In genomic region chr11:110357756-110358551, GRCm38 (mm10) we compare ENCODE assay signal across 8 mouse cellular contexts. TPM values are rescaled to one million over a fixed set of nuclear protein-coding genes. Genes with fewer than 3 reads are reported as not detected.
DNase-seq lines count a peak whose midpoint lies in the region; ATAC-seq lines count a peak whose summit lies in the region.

No protein-coding gene starts in this region.

- H3K27ac ChIP-seq in embryonic facial prominence, embryonic 11.5 days (replicated peaks; ENCODE audit: low read depth, low read length) = no peak overlapping the region
- no peak overlapping the region for H3K27ac ChIP-seq in neural tube, embryonic 11.5 days (ENCODE audit: low read depth, low read length)

- H3K4me2 ChIP-seq in embryonic facial prominence, embryonic 11.5 days (ENCODE audit: low read depth, low read length) = no peak overlapping the region
- no peak overlapping the region for H3K4me2 ChIP-seq in neural tube, embryonic 11.5 days (ENCODE audit: low read depth)

- no peaks in the 10 kb centered on the region for H3K4me1 ChIP-seq in embryonic facial prominence, embryonic 11.5 days (ENCODE audit: control insufficient read depth, insufficient read depth, low read length)
- H3K4me1 ChIP-seq in neural tube, embryonic 11.5 days (ENCODE audit: control insufficient read depth, insufficient read depth, low read length) = no peaks in the 10 kb centered on the region

- no peak for ATAC-seq in embryonic facial prominence, embryonic 11.5 days (replicated peaks; ENCODE audit: insufficient number of reproducible peaks, low FRiP score, low TSS enrichment, low read depth)
- no peak for ATAC-seq in neural tube, embryonic 11.5 days (ENCODE audit: insufficient read depth, low FRiP score, low TSS enrichment)
- no peak for ATAC-seq in activated CD4-positive, CD25-positive, alpha-beta regulatory T cell, adult 4 months

- H3K9ac ChIP-seq in embryonic facial prominence, embryonic 11.5 days (replicated peaks; ENCODE audit: low read length) = no peak overlapping the region
- H3K9ac ChIP-seq in neural tube, embryonic 11.5 days (ENCODE audit: low read length) = no peak overlapping the region

- H3K27me3 ChIP-seq in embryonic facial prominence, embryonic 11.5 days (ENCODE audit: control insufficient read depth, insufficient read depth, low read length) = no peaks in the 10 kb centered on the region
- no peaks in the 10 kb centered on the region for H3K27me3 ChIP-seq in neural tube, embryonic 11.5 days (ENCODE audit: control insufficient read depth, insufficient read depth, low read length)

- no peak overlapping the region for H3K4me3 ChIP-seq in embryonic facial prominence, embryonic 11.5 days (ENCODE audit: low read depth, low read length)
- H3K4me3 ChIP-seq in neural tube, embryonic 11.5 days (ENCODE audit: low read depth, low read length) = no peak overlapping the region

- H3K36me3 ChIP-seq in embryonic facial prominence, embryonic 11.5 days (replicated peaks; ENCODE audit: control insufficient read depth, insufficient read depth, low read depth, low read length) = no peaks in the 10 kb centered on the region
- H3K36me3 ChIP-seq in neural tube, embryonic 11.5 days (ENCODE audit: control insufficient read depth, insufficient read depth, low read length) = no peaks in the 10 kb centered on the region

- peak; percentile 12 for DNase-seq in gastrocnemius, postnatal 10 days
- no peak for DNase-seq in gastrocnemius, postnatal 14 days
- peak; percentile 21 to 32 for DNase-seq in urinary bladder, adult 18-20 months (ENCODE audit: low spot score in 2 of 2)
- no peak for DNase-seq in urinary bladder, postnatal 10 days (ENCODE audit: low spot score)
- peak; percentile 60 for DNase-seq in embryonic facial prominence, embryonic 11.5 days (ENCODE audit: low spot score)
- peak; percentile 23 to 49 for DNase-seq in layer of hippocampus, postnatal 14 days (ENCODE audit: low spot score in 2 of 2)
- peak; percentile 19 for DNase-seq in neural tube, embryonic 11.5 days (ENCODE audit: low spot score)

- H3K9me3 ChIP-seq in embryonic facial prominence, embryonic 11.5 days (replicated peaks; ENCODE audit: control insufficient read depth, low read length) = no peaks in the 10 kb centered on the region
- no peaks in the 10 kb centered on the region for H3K9me3 ChIP-seq in neural tube, embryonic 11.5 days (ENCODE audit: control insufficient read depth, low read length)

- intact Hi-C loops in gastrocnemius, postnatal 14 days (cut with DNase I; ENCODE audit: low total_unique reads) = no loop called here

- WGBS in embryonic facial prominence, embryonic 11.5 days = 71% methylated on average over 16 of the region's 16 CpGs
- WGBS in neural tube, embryonic 11.5 days = 72% methylated on average over 16 of the region's 16 CpGs

RNA-seq across cellular contexts. Expression of gene Abca5, which starts 20.4 kb away (rescaled TPM):
- 10 to 100 TPM; 13.4 to 13.5 TPM for total RNA-seq in gastrocnemius, postnatal 10 days (2021)
- 10 to 100 TPM; 11.8 to 12.3 TPM for total RNA-seq in gastrocnemius, postnatal 14 days (2021)
- 4.7 and 4.8 TPM in 2 replicates for polyA plus RNA-seq in embryonic facial prominence, embryonic 11.5 days (2014; fragmentation: Nextera tagmentation; extraction: Ambion mirVana)
- 10 to 100 TPM; 27.6 to 31.4 TPM for total RNA-seq in layer of hippocampus, postnatal 14 days (2021)
- 4.4 and 5.8 TPM in 2 replicates for polyA plus RNA-seq in neural tube, embryonic 11.5 days (2014; fragmentation: Nextera tagmentation; extraction: Ambion mirVana)
- polyA plus RNA-seq in activated CD4-positive, CD25-positive, alpha-beta regulatory T cell, adult 4 months (2017; shearing (Covaris generic)) = under 1 TPM; 0.29 to 0.34 TPM

RNA-seq across cellular contexts. Expression of gene Map2k6, which starts 41.0 kb away (rescaled TPM):
- total RNA-seq in gastrocnemius, postnatal 10 days (2021) = 10 to 100 TPM; 25.2 to 31.6 TPM
- total RNA-seq in gastrocnemius, postnatal 14 days (2021) = 10 to 100 TPM; 24.0 to 30.4 TPM
- polyA plus RNA-seq in embryonic facial prominence, embryonic 11.5 days (2014; fragmentation: Nextera tagmentation; extraction: Ambion mirVana) = 54.0 and 54.3 TPM in 2 replicates
- 10 to 100 TPM; 28.8 to 28.9 TPM for total RNA-seq in layer of hippocampus, postnatal 14 days (2021)
- polyA plus RNA-seq in neural tube, embryonic 11.5 days (2014; fragmentation: Nextera tagmentation; extraction: Ambion mirVana) = 32.1 and 33.7 TPM in 2 replicates
- polyA plus RNA-seq in activated CD4-positive, CD25-positive, alpha-beta regulatory T cell, adult 4 months (2017; shearing (Covaris generic)) = 1 to 10 TPM; 5.7 to 7.7 TPM

Comparison
In these comparisons a context has a peak if more than half of its experiments do, and no peak if none do; other contexts are left out.
1. DNase-seq: peak in gastrocnemius, postnatal 10 days (single experiment), urinary bladder, adult 18-20 months (2 of 2), embryonic facial prominence, embryonic 11.5 days (single experiment), layer of hippocampus, postnatal 14 days (2 of 2) and neural tube, embryonic 11.5 days (single experiment); none in gastrocnemius, postnatal 14 days (single experiment) and urinary bladder, postnatal 10 days (single experiment).